Mouse (Mus musculus) midbrain, postnatal 0 days (tissue): Measurements from ENCODE around the gene Banp. TPM values are rescaled to one million over a fixed set of nuclear protein-coding genes. Genes with fewer than 3 reads are reported as not detected.

Source experiments
- ATAC-seq: fragments of 200-750 bp; cut with Nextera tagmentation; 2 replicates; pipeline ENCODE4 v1.8.0; 2017; ENCODE audit warnings: moderate number of reproducible peaks, mild to moderate bottlenecking, moderate TSS enrichment, moderate library complexity; ENCODE audit not compliant: low FRiP score
- DNase-seq: peaks from one replicate; pipeline ENCODE4 v3.0.0-alpha.2; 2015; ENCODE audit warnings: low spot score
- H3K27ac ChIP-seq: fragments of 300-500 bp; sonication (generic); 2 replicates; pipeline ENCODE4 v1.5.1; 2014; ENCODE audit warnings: low read depth, mild to moderate bottlenecking, low read length, mixed read lengths
- H3K27me3 ChIP-seq: fragments of 300-500 bp; sonication (generic); 2 replicates; pipeline ENCODE4 v1.6.1; 2014; ENCODE audit warnings: low read length, control low read depth, mixed read lengths; ENCODE audit not compliant: insufficient read depth
- H3K36me3 ChIP-seq: fragments of 300-500 bp; sonication (generic); 2 replicates; pipeline ENCODE4 v1.6.1; 2014; ENCODE audit warnings: low read length, control low read depth, mixed read lengths; ENCODE audit not compliant: insufficient read depth
- H3K4me1 ChIP-seq: fragments of 300-500 bp; sonication (generic); 2 replicates; pipeline ENCODE4 v1.6.1; 2014; ENCODE audit warnings: mild to moderate bottlenecking, control low read depth, antibody characterized with exemption, low read length, mixed read lengths; ENCODE audit not compliant: insufficient read depth
- H3K4me2 ChIP-seq: fragments of 300-500 bp; sonication (generic); 2 replicates; pipeline ENCODE4 v1.6.1; 2014; ENCODE audit warnings: low read depth, mild to moderate bottlenecking, low read length, mixed read lengths; ENCODE audit not compliant: poor library complexity, severe bottlenecking
- H3K4me3 ChIP-seq: fragments of 300-500 bp; sonication (generic); 2 replicates; pipeline ENCODE4 v1.5.1; 2014; ENCODE audit warnings: low read depth, mild to moderate bottlenecking, low read length, moderate library complexity
- H3K9ac ChIP-seq: fragments of 300-500 bp; sonication (generic); replicated peaks from 2 replicates; pipeline ENCODE4 v1.6.1; 2014; ENCODE audit warnings: mild to moderate bottlenecking, low read length, moderate library complexity, mixed read lengths; ENCODE audit not compliant: poor library complexity, severe bottlenecking
- H3K9me3 ChIP-seq: fragments of 300-500 bp; sonication (generic); 2 replicates; pipeline ENCODE4 v1.6.1; 2016; ENCODE audit warnings: low read length, control low read depth
- CTCF ChIP-seq: IDR thresholded peaks from 2 replicates; pipeline ENCODE4 v1.5.1; 2016; ENCODE audit warnings: antibody characterized with exemption, mild to moderate bottlenecking
- WGBS: fragments of 180-500 bp; shearing (Covaris S2); extraction: QIAGEN DNeasy Blood & Tissue Kit; methylation state at CpG from one replicate; pipeline ENCODE4 v1.1.7; 2014; 5-methylcytosine and 5-hydroxymethylcytosine counted together
- polyA plus RNA-seq: library from polyadenylated mRNA; unstranded; fragments of >200 nt; fragmentation: Nextera tagmentation; extraction: Ambion mirVana; gene quantifications from 2 replicates; pipeline ENCODE4 v1.2.1, GENCODE M21; 2015
- total RNA-seq: library from RNA; depleted of rRNA; stranded (reverse); fragments of >200 nt; gene quantifications from 2 replicates; pipeline ENCODE4 v1.2.3, GENCODE M21; 2014

Gene Banp
- total and polyA plus RNA-seq, 2 experiments from 2014 or later = 24.8 to 51.6 TPM

DNA sequence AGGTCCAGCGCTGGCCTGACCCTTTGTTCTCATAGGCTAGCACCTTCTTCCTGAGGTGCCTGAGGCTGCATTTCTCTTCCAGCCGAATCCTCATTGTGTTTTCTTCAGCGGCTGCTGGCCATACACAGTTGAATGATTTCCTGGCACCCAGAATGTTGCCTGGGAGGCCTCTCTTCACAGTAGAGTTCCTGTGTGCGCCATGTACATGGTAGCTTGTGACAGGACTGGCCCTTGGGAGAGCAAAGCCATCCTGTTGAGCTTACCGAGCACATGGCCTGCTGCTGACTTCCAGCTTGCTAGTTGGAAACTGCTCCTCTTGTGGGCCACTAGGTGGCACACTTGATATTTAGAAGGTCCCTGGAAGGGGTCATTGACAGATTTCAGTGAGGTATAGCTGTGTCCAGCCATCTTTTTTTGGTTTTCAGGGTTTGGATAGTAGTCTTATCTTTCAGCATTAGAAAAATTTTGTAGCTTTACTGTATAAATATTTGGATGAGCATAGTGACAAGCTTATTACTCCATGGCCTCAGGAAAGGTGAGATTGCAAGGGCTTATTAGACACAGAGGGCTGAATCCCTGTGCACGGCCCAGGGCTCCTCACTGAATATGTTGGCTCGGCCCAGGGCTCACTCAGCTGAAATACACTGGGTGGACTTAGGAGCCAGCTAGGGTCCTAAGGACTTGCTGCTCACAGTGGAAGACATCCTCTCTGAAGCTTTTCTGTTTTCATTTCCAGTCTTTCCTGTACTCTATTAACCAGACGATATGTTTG, 28.5 kb downstream of the Banp start:
- DNase-seq (peak; percentile 88), ATAC-seq (peak; percentile 58; the same call in 1 of the 2 replicates)
- WGBS = 65% methylated on average over 8 of the region's 8 CpGs
- Histone ChIP-seq H3K4me1 (no peaks in the 10 kb centered on the region), H3K9me3 (no peaks in the 10 kb centered on the region), H3K4me3 (no peak overlapping the region), H3K36me3 (peaks cover 43% of the 10 kb centered on the region), H3K4me2 (no peak overlapping the region), H3K27me3 (no peaks in the 10 kb centered on the region), H3K9ac (no peak overlapping the region), H3K27ac (no peak overlapping the region)
- TF ChIP-seq CTCF = peak; percentile 94

DNA sequence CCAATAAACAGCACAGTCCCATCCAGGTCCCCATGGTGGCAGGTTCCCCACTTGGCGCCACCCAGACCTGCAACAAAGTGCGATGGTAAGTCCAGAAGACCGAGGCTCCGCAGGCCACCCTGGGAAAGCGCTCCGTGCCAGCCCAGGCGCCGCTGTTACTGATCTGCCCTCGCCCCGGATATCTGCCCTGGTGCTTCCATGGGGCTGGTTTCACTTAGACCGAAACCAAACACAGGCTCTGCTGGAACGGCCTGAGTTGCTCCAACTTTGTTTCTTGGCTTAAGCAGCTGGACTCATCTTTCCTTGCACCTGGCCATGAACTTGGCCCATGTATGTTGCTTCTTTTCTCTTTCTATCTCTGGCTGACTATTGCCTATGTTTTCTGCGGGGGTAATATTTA, 29.1 kb downstream of the Banp start:
- peaks cover 46% of the 10 kb centered on the region for H3K36me3 ChIP-seq
- no peak overlapping the region for H3K4me2 ChIP-seq
- no peaks in the 10 kb centered on the region for H3K9me3 ChIP-seq
- H3K4me1 ChIP-seq = no peaks in the 10 kb centered on the region
- ATAC-seq = no peak
- H3K27ac ChIP-seq = no peak overlapping the region
- H3K27me3 ChIP-seq = no peaks in the 10 kb centered on the region
- H3K4me3 ChIP-seq = no peak overlapping the region
- DNase-seq = no peak
- TF ChIP-seq CTCF = no peak
- 98% methylated on average over 13 of the region's 13 CpGs for WGBS
- H3K9ac ChIP-seq = no peak overlapping the region

GRCm38 (mm10) chr8:121980792-121981519, 31.4 kb downstream of the Banp start:
- WGBS = 91% methylated on average over 11 of the region's 11 CpGs
- H3K4me1 ChIP-seq = no peaks in the 10 kb centered on the region
- H3K27me3 ChIP-seq = no peaks in the 10 kb centered on the region
- DNase-seq (no peak), ATAC-seq (no peak)
- H3K27ac ChIP-seq = no peak overlapping the region
- H3K4me2 ChIP-seq = no peak overlapping the region
- no peak overlapping the region for H3K4me3 ChIP-seq
- TF ChIP-seq CTCF = no peak
- peaks cover 33% of the 10 kb centered on the region for H3K36me3 ChIP-seq
- H3K9me3 ChIP-seq = no peaks in the 10 kb centered on the region
- H3K9ac ChIP-seq = no peak overlapping the region

DNA sequence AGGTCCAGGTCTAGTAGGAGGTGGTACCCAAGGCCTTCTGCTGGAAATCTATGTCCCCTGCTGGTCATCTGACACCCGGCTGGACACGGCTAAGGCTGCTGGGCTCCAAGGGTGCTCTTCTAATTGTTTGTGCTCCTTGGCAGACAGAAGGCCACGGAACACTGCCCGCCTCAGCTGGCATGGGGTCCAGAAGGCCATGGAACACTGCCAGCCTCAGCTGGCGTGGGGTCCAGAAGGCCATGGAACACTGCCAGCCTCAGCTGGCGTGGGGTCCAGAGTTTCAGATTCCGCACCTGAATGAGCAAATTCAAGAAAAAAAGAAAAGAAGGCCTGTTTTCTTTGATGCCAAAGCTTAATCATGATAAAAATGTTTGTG, 32.0 kb downstream of the Banp start:
- Histone ChIP-seq H3K9me3 (no peaks in the 10 kb centered on the region), H3K4me3 (no peak overlapping the region), H3K36me3 (peaks cover 28% of the 10 kb centered on the region), H3K4me2 (no peak overlapping the region), H3K27me3 (no peaks in the 10 kb centered on the region), H3K27ac (no peak overlapping the region), H3K4me1 (no peaks in the 10 kb centered on the region), H3K9ac (no peak overlapping the region)
- WGBS = 72% methylated on average over 7 of the region's 7 CpGs
- ATAC-seq (no peak), DNase-seq (no peak)
- TF ChIP-seq CTCF = no peak

DNA sequence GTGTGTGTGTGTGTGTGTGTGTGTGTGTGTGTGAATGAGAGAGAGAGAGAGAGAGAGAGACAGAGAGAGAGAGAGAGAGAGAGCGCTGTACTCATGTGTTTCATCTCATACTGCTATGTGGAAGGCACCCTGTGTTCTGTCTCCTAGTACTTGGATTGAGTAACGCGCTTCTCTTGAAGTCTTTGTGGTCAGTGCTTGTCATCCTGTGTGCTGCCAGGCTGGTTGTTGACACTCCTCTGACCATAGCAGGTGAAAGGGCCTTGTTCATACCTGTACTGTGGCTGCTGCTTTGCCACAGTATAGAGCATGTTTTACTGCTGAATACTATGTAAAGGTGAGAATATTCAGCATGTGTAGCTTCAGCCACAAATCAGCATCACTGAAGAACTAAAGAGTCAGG, 36.1 kb downstream of the Banp start:
- Histone ChIP-seq H3K4me3 (no peak overlapping the region), H3K27ac (no peak overlapping the region), H3K9ac (no peak overlapping the region), H3K27me3 (no peaks in the 10 kb centered on the region), H3K9me3 (no peaks in the 10 kb centered on the region), H3K4me2 (no peak overlapping the region), H3K36me3 (peaks cover 25% of the 10 kb centered on the region), H3K4me1 (no peaks in the 10 kb centered on the region)
- TF ChIP-seq CTCF = no peak
- WGBS = 100% methylated on average over 3 of the region's 3 CpGs
- DNase-seq (no peak), ATAC-seq (no peak)

- 95% methylated on average over 5 of the region's 5 CpGs for WGBS
- H3K36me3 ChIP-seq = peaks cover 28% of the 10 kb centered on the region
Measured at GRCm38 (mm10) chr8:121987892-121988291, 38.3 kb downstream of the Banp start.

More at GRCm38 (mm10) chr8:121987892-121988291, 38.3 kb downstream of the Banp start:
- H3K9me3 ChIP-seq = no peaks in the 10 kb centered on the region
- H3K27me3 ChIP-seq = no peaks in the 10 kb centered on the region
- DNase-seq (no peak), ATAC-seq (no peak)
- H3K4me3 ChIP-seq = no peak overlapping the region
- no peak overlapping the region for H3K27ac ChIP-seq
- no peak overlapping the region for H3K4me2 ChIP-seq
- no peak overlapping the region for H3K9ac ChIP-seq
- no peaks in the 10 kb centered on the region for H3K4me1 ChIP-seq
- no peak for TF ChIP-seq CTCF
